Mouse (Mus musculus) hindbrain, embryonic 14.5 days (tissue): ENCODE measurements around the gene Fam193b. TPM values are rescaled to one million over a fixed set of nuclear protein-coding genes. Genes with fewer than 3 reads are reported as not detected.

Experiments used
- ATAC-seq: fragments of 200-750 bp; cut with Nextera tagmentation; 2 replicates; pipeline ENCODE4 v1.8.0; 2017; ENCODE audit warnings: moderate number of reproducible peaks, mild to moderate bottlenecking, moderate TSS enrichment, moderate library complexity; ENCODE audit not compliant: low FRiP score
- DNase-seq: peaks from one replicate; pipeline ENCODE4 v3.0.0-alpha.2; 2015; ENCODE audit warnings: low spot score
- H3K27ac ChIP-seq: fragments of 300-500 bp; sonication (generic); 2 replicates; pipeline ENCODE4 v1.5.1; 2014; ENCODE audit warnings: mild to moderate bottlenecking, moderate library complexity
- H3K27me3 ChIP-seq: fragments of 300-500 bp; sonication (generic); 2 replicates; pipeline ENCODE4 v1.6.1; 2014; ENCODE audit warnings: mild to moderate bottlenecking, low read length, mixed read lengths; ENCODE audit not compliant: control insufficient read depth, insufficient read depth
- H3K36me3 ChIP-seq: fragments of 300-500 bp; sonication (generic); replicated peaks from 2 replicates; pipeline ENCODE4 v1.6.1; 2014; ENCODE audit not compliant: control insufficient read depth, insufficient read depth
- H3K4me1 ChIP-seq: fragments of 300-500 bp; sonication (generic); replicated peaks from 2 replicates; pipeline ENCODE4 v1.6.1; 2014; ENCODE audit warnings: antibody characterized with exemption, low read length, mixed read lengths; ENCODE audit not compliant: control insufficient read depth, insufficient read depth
- H3K4me2 ChIP-seq: fragments of 300-500 bp; sonication (generic); replicated peaks from 2 replicates; pipeline ENCODE4 v1.6.1; 2014; ENCODE audit warnings: mild to moderate bottlenecking, moderate library complexity
- H3K4me3 ChIP-seq: fragments of 300-500 bp; sonication (generic); replicated peaks from 2 replicates; pipeline ENCODE4 v1.5.1; 2014; ENCODE audit warnings: mild to moderate bottlenecking, low read length
- H3K9ac ChIP-seq: fragments of 300-500 bp; sonication (generic); 2 replicates; pipeline ENCODE4 v1.6.1; 2014
- H3K9me3 ChIP-seq: fragments of 300-500 bp; sonication (generic); 2 replicates; pipeline ENCODE4 v1.6.1; 2016; ENCODE audit warnings: low read length; ENCODE audit not compliant: control insufficient read depth
- WGBS: fragments of 180-500 bp; shearing (Covaris S2); extraction: QIAGEN DNeasy Blood & Tissue Kit; methylation state at CpG from one replicate; pipeline ENCODE4 v1.1.7; 2014; 5-methylcytosine and 5-hydroxymethylcytosine counted together
- polyA plus RNA-seq: library from polyadenylated mRNA; unstranded; fragments of >200 nt; fragmentation: Nextera tagmentation; extraction: Ambion mirVana; gene quantifications from 2 replicates; pipeline ENCODE4 v1.2.1, GENCODE M21; 2014

The Fam193b gene
- polyA plus RNA-seq, 1 experiment from 2014 or later: 47.4 TPM

DNA sequence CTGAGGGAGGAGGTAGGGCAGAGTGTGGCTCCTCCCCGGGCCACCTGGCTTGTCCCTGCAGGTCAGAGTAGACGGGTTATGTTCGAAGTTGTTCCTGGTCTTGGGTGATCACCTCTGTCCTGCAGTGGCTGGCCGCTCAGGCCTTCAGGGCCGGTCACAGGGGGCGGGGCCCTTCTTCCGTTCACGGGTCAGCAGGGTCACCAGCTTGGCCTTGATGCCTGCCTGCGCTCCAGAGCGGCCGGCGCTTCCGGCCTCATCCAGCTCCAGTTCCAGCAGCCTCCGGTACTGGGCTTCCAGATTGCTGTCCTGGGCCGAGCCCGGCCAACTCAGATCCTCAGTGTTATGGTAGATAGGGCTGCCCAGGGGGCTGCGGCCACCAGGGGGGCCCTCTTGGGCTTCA is 47.6 kb downstream of the Fam193b start:
- no peak overlapping the region for H3K4me3 ChIP-seq
- no peak overlapping the region for H3K9ac ChIP-seq
- no peak overlapping the region for H3K4me2 ChIP-seq
- DNase-seq (no peak), ATAC-seq (no peak)
- no peaks in the 10 kb centered on the region for H3K4me1 ChIP-seq
- no peaks in the 10 kb centered on the region for H3K9me3 ChIP-seq
- no peak overlapping the region for H3K27ac ChIP-seq
- 68% methylated on average over 17 of the region's 17 CpGs for WGBS
- no peaks in the 10 kb centered on the region for H3K27me3 ChIP-seq
- no peaks in the 10 kb centered on the region for H3K36me3 ChIP-seq

DNA sequence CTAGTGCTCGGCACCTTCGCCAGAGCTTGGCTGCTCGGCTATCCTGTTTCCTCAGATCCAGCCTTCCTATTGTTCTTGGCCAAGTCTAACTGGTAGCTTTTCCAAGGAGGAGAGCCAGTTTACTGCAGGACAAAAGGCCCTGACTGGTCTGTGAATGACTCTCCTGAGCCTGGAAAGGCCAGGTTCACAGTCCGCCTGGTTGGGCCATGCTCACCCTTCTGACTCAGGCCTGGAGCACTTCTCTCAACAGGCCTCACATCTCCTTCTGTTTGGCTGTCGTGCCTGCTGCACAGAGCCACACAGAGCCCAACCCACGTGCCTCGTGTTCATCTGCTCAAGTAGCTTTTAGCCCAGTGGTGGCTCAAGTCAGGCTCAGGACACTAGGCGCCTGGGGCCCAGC is 48.2 kb downstream of the Fam193b start:
- no peak for DNase-seq
- WGBS: 68% methylated on average over 8 of the region's 8 CpGs
- Histone ChIP-seq H3K4me2 (no peak overlapping the region), H3K4me3 (no peak overlapping the region), H3K9ac (no peak overlapping the region), H3K36me3 (no peaks in the 10 kb centered on the region), H3K9me3 (no peaks in the 10 kb centered on the region), H3K27me3 (no peaks in the 10 kb centered on the region), H3K27ac (no peak overlapping the region), H3K4me1 (no peaks in the 10 kb centered on the region)
- no peak for ATAC-seq

DNA sequence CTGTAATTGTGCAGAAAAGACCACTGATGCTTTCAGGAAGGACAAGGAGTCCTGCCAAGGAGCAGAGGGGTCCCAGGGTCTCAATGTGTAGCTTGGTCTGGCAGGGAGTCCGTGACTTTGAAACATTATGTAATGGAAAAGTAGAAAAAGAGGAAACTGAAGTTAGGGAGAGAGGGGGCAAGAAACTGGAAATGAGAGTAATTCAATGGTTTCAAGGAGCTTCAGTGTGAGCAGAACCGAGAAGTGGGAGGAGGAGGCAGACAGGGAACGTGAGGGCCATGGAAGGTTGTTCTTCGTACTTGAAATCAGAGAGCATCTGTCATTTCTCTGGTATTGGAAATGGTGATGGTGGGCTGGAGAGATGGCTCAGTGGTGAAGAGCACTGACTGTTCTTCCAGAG is 51.3 kb downstream of the Fam193b start:
- no peaks in the 10 kb centered on the region for H3K9me3 ChIP-seq
- no peak for ATAC-seq
- no peak overlapping the region for H3K27ac ChIP-seq
- WGBS: 83% methylated on average over 4 of the region's 4 CpGs
- H3K36me3 ChIP-seq: no peaks in the 10 kb centered on the region
- H3K4me3 ChIP-seq: no peak overlapping the region
- no peaks in the 10 kb centered on the region for H3K27me3 ChIP-seq
- no peak overlapping the region for H3K4me2 ChIP-seq
- DNase-seq: no peak
- no peaks in the 10 kb centered on the region for H3K4me1 ChIP-seq
- no peak overlapping the region for H3K9ac ChIP-seq

DNA sequence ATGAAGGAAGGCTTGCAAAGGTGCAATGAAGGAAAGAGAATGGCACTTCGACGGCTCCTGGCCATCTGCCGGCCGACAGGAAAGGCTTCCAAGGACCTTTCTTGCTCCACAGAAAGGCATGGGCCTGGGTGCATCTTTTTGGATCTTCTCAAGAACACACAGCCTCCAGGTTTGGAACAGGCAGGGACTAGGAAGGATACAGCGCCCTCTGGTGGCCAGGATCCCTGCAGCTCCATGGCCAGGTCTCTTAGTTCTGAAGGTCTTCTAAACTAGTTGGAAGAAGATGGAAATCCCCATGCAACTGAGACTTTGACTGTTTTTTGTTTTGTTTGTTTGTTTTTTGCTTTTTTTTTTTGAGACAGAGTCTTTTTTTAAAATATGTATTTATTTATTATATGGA is 54.0 kb downstream of the Fam193b start:
- ATAC-seq (no peak), DNase-seq (peak; percentile 91)
- Histone ChIP-seq H3K27ac (no peak overlapping the region), H3K9ac (no peak overlapping the region), H3K36me3 (no peaks in the 10 kb centered on the region), H3K27me3 (no peaks in the 10 kb centered on the region), H3K4me3 (no peak overlapping the region), H3K9me3 (no peaks in the 10 kb centered on the region), H3K4me1 (peaks cover 14% of the 10 kb centered on the region), H3K4me2 (no peak overlapping the region)
- 6% methylated on average over 5 of the region's 5 CpGs for WGBS

DNA sequence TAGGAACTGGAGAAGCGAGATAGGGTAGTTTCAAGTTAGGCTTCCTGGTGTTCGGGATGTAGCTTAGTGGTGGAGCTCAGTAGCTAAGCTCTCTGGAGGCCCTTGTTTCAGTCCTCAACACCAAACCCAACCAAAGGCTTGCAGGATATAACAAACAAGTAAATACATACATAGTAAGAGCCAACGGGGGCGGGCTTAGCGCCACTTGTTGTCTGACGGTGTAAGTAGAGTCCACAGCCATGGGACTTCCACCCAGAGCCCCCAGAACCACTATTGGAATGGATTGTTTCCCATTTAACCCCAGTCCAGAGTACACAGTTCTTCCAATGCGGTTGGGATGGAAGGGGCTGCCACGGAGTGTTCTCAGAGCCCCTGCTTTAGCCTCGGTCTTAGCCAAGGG is 57.1 kb downstream of the Fam193b start:
- WGBS: 39% methylated on average over 9 of the region's 9 CpGs

DNA sequence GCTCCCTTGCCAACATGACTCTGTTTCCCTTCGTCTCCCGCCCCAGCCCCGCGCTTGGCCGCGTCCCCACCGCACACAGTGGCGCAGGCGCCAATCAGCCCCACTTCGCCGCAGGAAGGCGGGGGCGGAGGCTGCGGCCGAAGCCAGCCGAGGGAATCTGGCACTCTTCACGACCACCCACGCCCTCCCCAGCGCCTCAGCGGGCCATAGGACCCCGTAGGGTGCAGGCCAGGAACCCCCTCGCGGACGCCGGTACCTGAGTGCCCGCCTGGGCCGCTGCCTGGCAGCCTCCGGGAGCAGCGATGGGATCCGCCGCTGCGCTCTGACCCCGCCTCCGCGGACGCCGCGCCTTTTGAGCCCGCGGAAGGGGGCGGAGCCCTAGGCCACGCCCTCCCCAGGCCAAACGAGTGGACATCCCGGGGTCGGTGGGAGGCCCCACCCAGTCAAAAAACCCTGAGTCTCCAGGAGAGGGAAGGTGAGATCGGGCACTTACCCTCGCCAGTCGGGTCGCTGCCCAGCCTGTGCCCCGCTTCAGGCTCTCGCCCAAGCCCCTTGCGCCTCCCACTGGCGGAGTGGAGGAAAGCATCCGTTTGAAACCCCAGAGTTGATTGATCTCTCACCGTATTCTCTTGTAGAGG is 57.7 kb downstream of the Fam193b start, which contains the start of gene Pdlim7:
Gene Pdlim7 (minus strand): TSS at position 566 of the 638 bp plus-strand sequence.
- Histone ChIP-seq H3K4me3 (peak within 1 kb of the TSS; percentile 85), H3K4me1 (peaks cover 31% of the 10 kb centered on the region), H3K4me2 (peak within 1 kb of the TSS; percentile 78), H3K36me3 (peaks cover 18% of the 10 kb centered on the region), H3K9ac (peak within 1 kb of the TSS; percentile 93), H3K9me3 (no peaks in the 10 kb centered on the region), H3K27me3 (no peaks in the 10 kb centered on the region), H3K27ac (peak within 1 kb of the TSS; percentile 86)
- ATAC-seq (peak; percentile 79), DNase-seq (peak; percentile 82)
- WGBS: under 1% methylated on average over 53 of the region's 55 CpGs

More for the DNA sequence above, 57.1 kb downstream of the Fam193b start:
- peak overlapping the region; percentile 78 for H3K4me2 ChIP-seq
- ATAC-seq: no peak
- no peak for DNase-seq
- peaks cover 31% of the 10 kb centered on the region for H3K4me1 ChIP-seq
- peak overlapping the region; percentile 85 for H3K4me3 ChIP-seq
- H3K36me3 ChIP-seq: peaks cover 12% of the 10 kb centered on the region
- no peaks in the 10 kb centered on the region for H3K9me3 ChIP-seq
- peak overlapping the region; percentile 93 for H3K9ac ChIP-seq
- H3K27ac ChIP-seq: peak overlapping the region; percentile 86; the same call in 1 of the 2 replicates
- no peaks in the 10 kb centered on the region for H3K27me3 ChIP-seq

DNA sequence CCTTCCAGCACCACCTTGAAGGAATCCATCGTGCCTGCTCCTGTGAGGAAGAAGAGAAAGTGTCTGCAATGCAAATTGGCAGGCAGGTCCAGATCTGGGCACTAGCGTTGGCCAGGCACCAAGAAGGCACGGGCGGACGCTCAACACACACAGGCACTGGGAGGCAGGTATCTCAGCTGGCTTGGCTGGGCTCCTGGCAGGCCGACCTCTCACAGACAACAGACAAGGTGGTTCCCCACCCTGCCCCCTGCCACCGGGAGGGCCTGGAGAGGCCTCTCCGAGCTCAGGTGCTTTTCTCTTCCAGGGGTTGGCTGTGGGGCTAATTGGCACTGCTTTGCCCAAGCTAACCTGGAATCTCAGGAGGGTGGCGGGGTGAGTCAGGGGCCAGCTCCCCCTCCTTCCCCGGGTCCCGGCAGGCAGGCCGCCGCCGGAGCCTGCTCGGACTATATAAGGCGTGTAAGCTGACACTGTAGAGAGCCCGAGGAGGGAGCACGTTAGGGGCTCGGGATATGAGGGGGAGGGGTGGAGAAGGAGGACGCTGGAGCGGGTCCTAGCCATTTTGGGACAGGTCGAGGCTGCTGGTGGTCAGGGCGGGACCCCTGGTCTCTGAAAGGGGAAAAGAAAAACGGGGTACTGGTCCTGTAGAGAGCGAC is 58.4 kb downstream of the Fam193b start:
- peaks cover 25% of the 10 kb centered on the region for H3K36me3 ChIP-seq
- ATAC-seq: peak; percentile 32
- DNase-seq: no peak
- peaks cover 31% of the 10 kb centered on the region for H3K4me1 ChIP-seq
- peak overlapping the region; percentile 78 for H3K4me2 ChIP-seq
- H3K27ac ChIP-seq: peak overlapping the region; percentile 86
- WGBS: 1% methylated on average over 25 of the region's 25 CpGs
- peak overlapping the region; percentile 93 for H3K9ac ChIP-seq
- H3K27me3 ChIP-seq: no peaks in the 10 kb centered on the region
- H3K4me3 ChIP-seq: peak overlapping the region; percentile 85
- no peaks in the 10 kb centered on the region for H3K9me3 ChIP-seq

DNA sequence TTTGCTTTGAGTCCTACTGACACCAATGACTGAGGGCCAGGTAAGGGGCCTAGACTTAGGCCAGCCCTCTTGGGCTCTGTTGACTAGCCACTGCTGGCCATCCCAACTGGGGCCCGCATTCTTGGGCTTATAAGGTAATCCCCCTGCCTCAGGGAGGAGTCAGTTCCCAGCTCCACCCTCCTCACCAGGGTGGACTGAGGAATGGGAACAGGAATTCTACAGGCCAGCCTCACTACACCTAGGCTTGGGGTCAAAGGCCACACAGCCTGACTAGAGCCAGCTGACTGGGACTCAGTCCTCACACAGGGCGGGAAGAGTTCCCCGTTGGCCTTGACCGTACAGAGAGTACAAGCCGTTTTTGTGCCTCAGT is 59.4 kb downstream of the Fam193b start:
- no peak for ATAC-seq
- H3K9me3 ChIP-seq: no peaks in the 10 kb centered on the region
- no peak for DNase-seq
- WGBS: 64% methylated on average over 5 of the region's 5 CpGs
- peaks cover 31% of the 10 kb centered on the region for H3K4me1 ChIP-seq
- H3K27ac ChIP-seq: peak overlapping the region; percentile 74; the same call in 1 of the 2 replicates
- peak overlapping the region; percentile 6; the same call in 1 of the 2 replicates for H3K4me3 ChIP-seq
- peak overlapping the region; percentile 78 for H3K4me2 ChIP-seq
- peaks cover 35% of the 10 kb centered on the region for H3K36me3 ChIP-seq
- H3K9ac ChIP-seq: peak overlapping the region; percentile 39
- H3K27me3 ChIP-seq: no peaks in the 10 kb centered on the region

DNA sequence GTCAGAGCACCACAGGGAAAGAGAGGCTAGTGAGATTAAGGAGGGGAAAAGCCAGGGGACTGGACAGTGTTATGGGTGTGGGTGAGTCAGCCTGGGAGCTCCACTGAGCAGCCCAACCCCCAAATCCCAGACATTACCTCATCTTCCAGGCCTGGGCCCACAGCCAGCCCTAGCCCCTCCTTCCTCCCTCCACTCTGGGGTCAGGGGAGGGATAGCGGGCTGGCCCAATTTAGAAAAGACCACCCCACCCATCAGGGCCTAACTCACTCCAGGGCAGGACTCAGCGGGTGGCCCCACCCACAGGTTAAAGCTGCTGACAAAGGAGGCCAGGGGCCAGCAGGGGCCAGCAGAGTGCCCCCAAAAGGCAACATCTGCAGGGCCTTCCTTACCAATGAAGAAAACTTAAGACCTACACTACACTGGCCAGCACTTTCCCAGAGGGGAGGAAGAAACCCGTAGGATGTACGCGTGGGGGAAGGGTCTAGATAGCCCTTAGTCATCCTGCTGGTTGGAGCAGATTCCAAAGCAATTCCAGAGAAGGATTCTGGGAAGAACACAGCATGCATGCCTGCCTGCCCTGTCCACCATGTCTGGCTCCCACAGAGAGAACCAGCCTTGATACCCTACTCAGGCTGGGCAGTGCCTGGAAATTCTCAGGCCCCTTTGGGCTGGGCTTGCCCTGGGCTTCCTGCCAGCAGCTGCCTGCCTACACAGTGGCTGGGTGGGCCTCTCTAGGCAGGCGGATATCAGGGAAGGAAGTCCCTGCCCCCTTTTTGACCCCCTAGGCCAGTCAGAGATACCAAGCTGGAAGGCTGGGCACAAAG is 60.0 kb downstream of the Fam193b start:
- H3K9me3 ChIP-seq: no peaks in the 10 kb centered on the region
- ATAC-seq (peak; percentile 42; the same call in 1 of the 2 replicates), DNase-seq (peak; percentile 59)
- H3K9ac ChIP-seq: peak overlapping the region; percentile 39
- H3K4me3 ChIP-seq: peak overlapping the region; percentile 6; the same call in 1 of the 2 replicates
- peak overlapping the region; percentile 74 for H3K27ac ChIP-seq
- WGBS: 18% methylated on average over 6 of the region's 6 CpGs
- H3K4me1 ChIP-seq: peaks cover 31% of the 10 kb centered on the region
- peaks cover 41% of the 10 kb centered on the region for H3K36me3 ChIP-seq
- no peaks in the 10 kb centered on the region for H3K27me3 ChIP-seq
- peak overlapping the region; percentile 78 for H3K4me2 ChIP-seq
